Mouse (Mus musculus): ENCODE results near the gene Polr2e. TPM values are rescaled to one million over a fixed set of nuclear protein-coding genes. Genes with fewer than 3 reads are reported as not detected.

Gene Polr2e
- polyA plus RNA-seq (2014; fragmentation: Nextera tagmentation; extraction: Ambion mirVana): 255 and 274 TPM in 2 replicates

DNA sequence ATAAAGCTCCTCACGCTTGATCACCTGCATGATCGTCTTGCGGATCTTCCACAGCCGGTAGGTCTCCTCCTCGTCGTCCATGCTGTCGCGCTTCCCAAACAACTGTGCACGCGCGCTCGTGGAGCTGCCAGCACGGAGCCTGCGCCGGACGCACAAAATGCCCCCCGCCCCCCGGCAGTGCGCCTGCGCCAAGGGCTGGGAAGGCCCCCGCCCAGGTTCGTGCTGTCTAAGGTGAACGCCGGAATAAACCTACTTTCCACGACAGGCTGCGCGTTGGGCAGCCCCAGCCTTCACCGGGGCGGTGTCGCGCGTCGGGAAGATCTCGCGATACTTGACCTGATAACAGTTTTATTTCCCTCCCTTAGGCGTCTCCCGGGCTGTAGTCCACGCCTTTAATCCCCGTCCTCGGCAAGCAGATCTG lies at the start of gene Polr2e:
Polr2e (minus strand) TSS at position 237 of the 421 bp plus-strand sequence.
- H3K27me3 ChIP-seq (replicated peaks; ENCODE audit: control insufficient read depth, insufficient read depth, low read length): no peaks in the 10 kb centered on the region
- H3K4me1 ChIP-seq (replicated peaks; ENCODE audit: control insufficient read depth, insufficient read depth, low read length): peaks cover 18% of the 10 kb centered on the region
- peaks cover 39% of the 10 kb centered on the region for H3K36me3 ChIP-seq (ENCODE audit: control insufficient read depth, insufficient read depth, low read length)
- no peaks in the 10 kb centered on the region for H3K9me3 ChIP-seq (ENCODE audit: control insufficient read depth, low read length)
- H3K4me3 ChIP-seq (ENCODE audit: low read depth, low read length): peak within 1 kb of the TSS; percentile 94
- H3K27ac ChIP-seq (ENCODE audit: low read depth): peak within 1 kb of the TSS; percentile 54
- under 1% methylated on average over 40 of the region's 40 CpGs for WGBS
- H3K4me2 ChIP-seq (ENCODE audit: low read length): peak within 1 kb of the TSS; percentile 69
- peak within 1 kb of the TSS; percentile 81 for H3K9ac ChIP-seq (ENCODE audit: low read length)
- peak; percentile 100 for DNase-seq (ENCODE audit: low spot score)
- peak; percentile 98 for ATAC-seq (replicated peaks; ENCODE audit: low FRiP score, low TSS enrichment, low read depth)

DNA sequence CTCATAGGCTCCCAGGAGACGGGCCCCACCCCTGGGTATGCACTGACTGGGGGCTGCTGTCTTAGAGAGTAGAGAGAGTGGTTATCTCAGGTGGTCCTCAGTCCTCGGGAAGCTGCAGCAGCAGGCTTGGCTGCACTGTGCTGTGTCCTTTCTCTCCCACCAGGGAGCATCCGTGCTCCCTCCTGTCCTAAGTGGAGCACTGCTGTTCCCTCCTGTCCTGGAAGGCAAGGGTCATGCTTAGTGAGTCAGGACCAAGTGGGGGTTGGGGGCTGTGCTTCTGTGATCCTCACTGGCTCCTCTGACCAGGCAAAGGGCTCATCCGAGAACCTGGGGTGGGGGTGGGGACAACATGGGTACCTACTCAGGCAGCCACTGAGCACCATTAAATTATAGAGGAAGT lies 49.6 kb upstream of the Polr2e start:
- DNase-seq (ENCODE audit: low spot score) (no peak), ATAC-seq (replicated peaks; ENCODE audit: low FRiP score, low TSS enrichment, low read depth) (no peak)
- H3K9ac ChIP-seq (ENCODE audit: low read length): no peak overlapping the region
- H3K27ac ChIP-seq (ENCODE audit: low read depth): no peak overlapping the region
- H3K36me3 ChIP-seq (ENCODE audit: control insufficient read depth, insufficient read depth, low read length): peaks cover 14% of the 10 kb centered on the region
- 51% methylated on average over 4 of the region's 4 CpGs for WGBS
- no peaks in the 10 kb centered on the region for H3K9me3 ChIP-seq (ENCODE audit: control insufficient read depth, low read length)
- H3K4me2 ChIP-seq (ENCODE audit: low read length): no peak overlapping the region
- no peaks in the 10 kb centered on the region for H3K4me1 ChIP-seq (replicated peaks; ENCODE audit: control insufficient read depth, insufficient read depth, low read length)
- H3K4me3 ChIP-seq (ENCODE audit: low read depth, low read length): no peak overlapping the region
- no peaks in the 10 kb centered on the region for H3K27me3 ChIP-seq (replicated peaks; ENCODE audit: control insufficient read depth, insufficient read depth, low read length)

DNA sequence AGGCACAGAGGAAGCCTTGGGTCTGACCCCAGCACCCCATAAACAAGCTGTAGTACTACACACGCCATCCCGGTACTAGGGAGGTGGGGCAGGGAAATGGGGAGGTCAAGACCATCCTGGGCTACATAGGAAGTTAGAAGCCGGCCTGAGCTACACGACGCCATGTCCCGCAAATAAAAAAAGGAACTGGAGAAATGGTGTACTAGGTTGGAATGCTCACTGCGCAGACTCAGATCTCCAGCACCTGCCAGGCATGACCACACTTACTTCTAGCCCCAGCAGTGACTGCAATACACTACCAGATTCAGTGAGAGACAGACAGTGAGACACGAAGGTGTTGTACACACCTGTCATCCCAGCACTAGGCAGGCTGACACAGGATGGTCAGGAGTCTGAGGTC lies 47.9 kb upstream of the Polr2e start:
- DNase-seq (ENCODE audit: low spot score) (no peak), ATAC-seq (replicated peaks; ENCODE audit: low FRiP score, low TSS enrichment, low read depth) (no peak)
- no peak overlapping the region for H3K4me3 ChIP-seq (ENCODE audit: low read depth, low read length)
- H3K4me2 ChIP-seq (ENCODE audit: low read length): no peak overlapping the region
- H3K27me3 ChIP-seq (replicated peaks; ENCODE audit: control insufficient read depth, insufficient read depth, low read length): no peaks in the 10 kb centered on the region
- no peak overlapping the region for H3K27ac ChIP-seq (ENCODE audit: low read depth)
- no peak overlapping the region for H3K9ac ChIP-seq (ENCODE audit: low read length)
- no peaks in the 10 kb centered on the region for H3K4me1 ChIP-seq (replicated peaks; ENCODE audit: control insufficient read depth, insufficient read depth, low read length)
- peaks cover 27% of the 10 kb centered on the region for H3K36me3 ChIP-seq (ENCODE audit: control insufficient read depth, insufficient read depth, low read length)
- no peaks in the 10 kb centered on the region for H3K9me3 ChIP-seq (ENCODE audit: control insufficient read depth, low read length)
- 83% methylated on average over 8 of the region's 8 CpGs for WGBS

DNA sequence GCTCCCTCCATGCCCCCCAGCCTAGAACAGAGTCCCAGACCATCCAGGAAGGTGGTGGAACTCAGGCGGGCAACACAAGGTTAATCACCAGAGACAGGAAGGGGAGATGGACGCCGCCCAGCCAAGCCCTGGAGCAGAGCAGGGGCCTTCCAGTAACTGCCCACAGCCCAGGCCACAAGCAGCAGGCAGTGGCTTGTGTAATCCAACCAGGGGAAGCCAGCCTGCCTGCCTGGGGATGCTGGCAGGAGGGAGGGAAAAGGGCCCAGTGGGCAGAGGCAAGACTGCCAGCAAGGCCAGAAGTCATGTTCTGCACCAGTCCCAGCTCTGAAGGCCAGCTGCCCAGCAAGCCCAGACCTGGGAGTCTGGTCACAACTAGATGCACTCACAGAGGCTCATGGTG lies 47.3 kb upstream of the Polr2e start:
- WGBS: 65% methylated on average over 3 of the region's 3 CpGs
- no peaks in the 10 kb centered on the region for H3K4me1 ChIP-seq (replicated peaks; ENCODE audit: control insufficient read depth, insufficient read depth, low read length)
- no peak overlapping the region for H3K4me3 ChIP-seq (ENCODE audit: low read depth, low read length)
- H3K36me3 ChIP-seq (ENCODE audit: control insufficient read depth, insufficient read depth, low read length): peaks cover 33% of the 10 kb centered on the region
- DNase-seq (ENCODE audit: low spot score): no peak
- H3K9me3 ChIP-seq (ENCODE audit: control insufficient read depth, low read length): no peaks in the 10 kb centered on the region
- ATAC-seq (replicated peaks; ENCODE audit: low FRiP score, low TSS enrichment, low read depth): no peak
- H3K9ac ChIP-seq (ENCODE audit: low read length): no peak overlapping the region
- no peak overlapping the region for H3K27ac ChIP-seq (ENCODE audit: low read depth)
- no peaks in the 10 kb centered on the region for H3K27me3 ChIP-seq (replicated peaks; ENCODE audit: control insufficient read depth, insufficient read depth, low read length)
- no peak overlapping the region for H3K4me2 ChIP-seq (ENCODE audit: low read length)

DNA sequence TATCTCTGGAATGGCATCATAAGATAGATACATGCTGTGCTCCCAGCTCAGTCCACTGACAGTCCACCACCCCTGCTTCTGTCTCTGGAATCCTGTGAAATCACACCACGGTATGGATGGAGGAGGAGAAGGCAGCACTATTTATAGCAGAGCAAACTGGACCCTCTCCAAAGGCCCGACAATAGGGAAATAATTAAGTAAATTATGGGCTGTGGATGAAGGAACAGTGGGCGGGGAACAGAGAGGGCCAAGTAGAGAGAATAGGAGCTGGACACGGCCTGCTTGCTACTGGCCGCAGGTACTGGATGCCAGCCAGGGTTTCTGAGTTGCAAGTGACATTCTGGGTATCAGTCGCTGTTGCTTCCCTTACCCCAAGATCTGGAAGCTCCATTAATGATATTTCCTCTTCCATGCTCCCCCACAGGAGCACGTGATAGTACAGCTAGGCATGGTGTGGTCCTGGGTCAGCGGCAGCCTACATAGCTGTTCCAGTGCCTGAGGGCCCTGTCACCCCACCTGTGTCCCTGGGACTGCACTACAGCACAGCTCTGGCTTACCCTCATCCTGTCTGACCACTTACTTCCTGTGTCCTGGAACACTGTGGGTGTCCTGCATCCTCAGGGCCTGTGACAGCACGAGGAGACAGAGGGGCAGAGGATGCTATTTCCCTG lies 45.4 kb upstream of the Polr2e start:
- H3K4me1 ChIP-seq (replicated peaks; ENCODE audit: control insufficient read depth, insufficient read depth, low read length): no peaks in the 10 kb centered on the region
- no peak overlapping the region for H3K27ac ChIP-seq (ENCODE audit: low read depth)
- H3K9ac ChIP-seq (ENCODE audit: low read length): no peak overlapping the region
- peaks cover 49% of the 10 kb centered on the region for H3K36me3 ChIP-seq (ENCODE audit: control insufficient read depth, insufficient read depth, low read length)
- H3K27me3 ChIP-seq (replicated peaks; ENCODE audit: control insufficient read depth, insufficient read depth, low read length): no peaks in the 10 kb centered on the region
- no peak overlapping the region for H3K4me3 ChIP-seq (ENCODE audit: low read depth, low read length)
- ATAC-seq (replicated peaks; ENCODE audit: low FRiP score, low TSS enrichment, low read depth) (no peak), DNase-seq (ENCODE audit: low spot score) (no peak)
- no peaks in the 10 kb centered on the region for H3K9me3 ChIP-seq (ENCODE audit: control insufficient read depth, low read length)
- no peak overlapping the region for H3K4me2 ChIP-seq (ENCODE audit: low read length)
- WGBS: 66% methylated on average over 9 of the region's 9 CpGs

DNA sequence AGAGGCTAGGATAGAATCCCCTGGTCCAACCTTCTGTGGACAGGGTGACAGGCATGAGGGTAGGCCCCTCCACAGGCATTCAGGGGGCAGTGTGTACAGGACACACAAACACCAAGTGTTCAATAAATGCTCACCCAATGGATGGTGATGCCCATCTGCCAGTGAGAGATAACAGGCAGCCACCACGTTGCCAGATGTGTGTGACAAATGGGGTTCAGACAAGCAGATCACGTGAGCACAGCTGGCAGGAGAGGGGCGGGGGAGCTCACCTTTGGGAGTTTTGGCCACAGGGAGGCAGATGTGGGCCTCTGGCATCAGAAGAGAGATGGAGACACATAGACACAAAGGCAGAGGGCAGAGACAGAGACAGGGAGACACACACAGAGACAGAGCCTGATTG lies 41.5 kb upstream of the Polr2e start:
- 68% methylated on average over 3 of the region's 3 CpGs for WGBS
- Histone ChIP-seq H3K4me1 (replicated peaks; ENCODE audit: control insufficient read depth, insufficient read depth, low read length) (no peaks in the 10 kb centered on the region), H3K36me3 (ENCODE audit: control insufficient read depth, insufficient read depth, low read length) (peaks cover 58% of the 10 kb centered on the region), H3K27ac (ENCODE audit: low read depth) (no peak overlapping the region), H3K9ac (ENCODE audit: low read length) (no peak overlapping the region), H3K4me2 (ENCODE audit: low read length) (no peak overlapping the region), H3K27me3 (replicated peaks; ENCODE audit: control insufficient read depth, insufficient read depth, low read length) (no peaks in the 10 kb centered on the region), H3K4me3 (ENCODE audit: low read depth, low read length) (no peak overlapping the region), H3K9me3 (ENCODE audit: control insufficient read depth, low read length) (no peaks in the 10 kb centered on the region)
- no peak for DNase-seq (ENCODE audit: low spot score)
- ATAC-seq (replicated peaks; ENCODE audit: low FRiP score, low TSS enrichment, low read depth): no peak

DNA sequence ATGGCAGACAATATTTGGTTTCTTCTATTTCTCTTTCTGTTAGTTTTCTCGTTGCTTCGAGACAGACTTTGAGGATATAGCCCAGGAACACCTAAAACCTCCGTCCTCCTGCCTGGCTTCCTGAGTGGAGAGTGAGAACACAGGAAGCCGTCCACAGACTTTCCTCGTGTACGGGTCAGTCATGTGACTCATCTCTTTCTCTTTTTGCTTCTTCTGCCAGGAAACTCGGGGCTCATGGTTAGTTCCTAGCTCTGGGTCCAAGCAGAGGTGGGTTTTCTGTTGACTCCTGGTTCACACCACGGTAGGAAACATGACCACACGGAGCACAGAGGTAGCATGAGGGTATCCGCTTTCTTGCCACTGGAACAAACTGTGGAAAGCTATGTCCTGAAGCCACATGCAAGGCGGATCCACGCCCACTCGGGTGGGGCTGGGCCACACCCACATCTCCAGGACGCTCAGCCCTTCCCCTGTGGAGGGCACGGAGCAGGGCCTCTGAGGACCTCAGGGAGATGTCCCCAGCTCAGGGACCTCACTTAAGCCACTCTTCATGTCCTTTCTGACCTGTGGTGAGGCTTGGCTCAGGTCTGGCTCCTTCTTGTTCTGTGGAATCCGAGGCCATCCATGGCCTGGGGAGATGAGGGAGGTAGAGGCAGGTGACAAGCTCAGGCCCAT lies 40.9 kb upstream of the Polr2e start:
- Histone ChIP-seq H3K27ac (ENCODE audit: low read depth) (no peak overlapping the region), H3K9ac (ENCODE audit: low read length) (no peak overlapping the region), H3K4me3 (ENCODE audit: low read depth, low read length) (no peak overlapping the region), H3K27me3 (replicated peaks; ENCODE audit: control insufficient read depth, insufficient read depth, low read length) (no peaks in the 10 kb centered on the region), H3K36me3 (ENCODE audit: control insufficient read depth, insufficient read depth, low read length) (peaks cover 56% of the 10 kb centered on the region), H3K4me1 (replicated peaks; ENCODE audit: control insufficient read depth, insufficient read depth, low read length) (no peaks in the 10 kb centered on the region), H3K9me3 (ENCODE audit: control insufficient read depth, low read length) (no peaks in the 10 kb centered on the region), H3K4me2 (ENCODE audit: low read length) (no peak overlapping the region)
- DNase-seq (ENCODE audit: low spot score) (no peak), ATAC-seq (replicated peaks; ENCODE audit: low FRiP score, low TSS enrichment, low read depth) (no peak)
- 81% methylated on average over 16 of the region's 16 CpGs for WGBS

DNA sequence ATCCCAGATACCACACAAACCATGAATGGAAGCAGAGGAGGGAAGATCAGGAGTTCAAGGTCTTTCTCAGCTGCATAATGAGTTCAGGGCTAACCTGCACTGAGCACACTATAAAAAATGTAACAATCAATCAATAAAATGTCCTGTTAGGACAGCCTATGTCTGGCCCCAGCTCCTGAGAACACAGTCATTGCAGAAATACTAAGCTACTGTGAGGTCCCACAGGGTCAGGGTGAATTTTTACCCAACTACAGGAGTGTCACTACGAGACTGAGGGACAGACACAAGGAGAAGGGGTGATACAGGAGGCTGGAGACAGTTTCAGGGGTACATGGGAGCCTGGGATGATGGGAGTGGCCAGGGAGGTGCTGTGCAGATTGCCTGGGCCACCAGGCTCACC lies 38.8 kb upstream of the Polr2e start:
- WGBS: 87% methylated on average over 1 of the region's 1 CpGs
- H3K36me3 ChIP-seq (ENCODE audit: control insufficient read depth, insufficient read depth, low read length): peaks cover 36% of the 10 kb centered on the region

DNA sequence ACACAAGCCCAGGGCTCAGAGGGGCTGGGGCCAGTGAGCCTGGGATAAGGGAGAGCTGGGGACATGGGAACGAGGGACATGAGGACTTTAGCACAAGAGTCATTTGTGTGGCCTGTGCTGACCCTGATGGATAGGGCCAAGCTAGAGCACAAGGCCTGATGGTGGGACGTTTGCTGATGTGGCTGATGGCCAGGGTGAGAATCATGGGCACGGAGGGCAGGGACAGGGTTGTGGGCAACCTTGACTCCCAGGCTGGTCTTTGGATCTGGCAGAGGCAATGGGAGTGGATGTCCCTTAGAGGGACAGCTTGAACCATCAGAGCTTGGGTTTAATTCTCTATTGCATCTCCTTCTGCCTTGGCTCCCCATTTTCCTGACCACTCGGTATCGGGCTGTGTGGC lies 37.7 kb upstream of the Polr2e start:
- no peak for DNase-seq (ENCODE audit: low spot score)
- no peaks in the 10 kb centered on the region for H3K9me3 ChIP-seq (ENCODE audit: control insufficient read depth, low read length)
- 79% methylated on average over 5 of the region's 5 CpGs for WGBS

More for the DNA sequence above, 38.8 kb upstream of the Polr2e start:
- no peak for ATAC-seq (replicated peaks; ENCODE audit: low FRiP score, low TSS enrichment, low read depth)
- Histone ChIP-seq H3K4me3 (ENCODE audit: low read depth, low read length) (no peak overlapping the region), H3K27ac (ENCODE audit: low read depth) (no peak overlapping the region), H3K27me3 (replicated peaks; ENCODE audit: control insufficient read depth, insufficient read depth, low read length) (no peaks in the 10 kb centered on the region), H3K9me3 (ENCODE audit: control insufficient read depth, low read length) (no peaks in the 10 kb centered on the region), H3K4me2 (ENCODE audit: low read length) (no peak overlapping the region), H3K9ac (ENCODE audit: low read length) (no peak overlapping the region), H3K4me1 (replicated peaks; ENCODE audit: control insufficient read depth, insufficient read depth, low read length) (peaks cover 5% of the 10 kb centered on the region; the same call in 1 of the 2 replicates)
- no peak for DNase-seq (ENCODE audit: low spot score)

More for the DNA sequence above, 37.7 kb upstream of the Polr2e start:
- H3K4me2 ChIP-seq (ENCODE audit: low read length): no peak overlapping the region
- peaks cover 30% of the 10 kb centered on the region for H3K36me3 ChIP-seq (ENCODE audit: control insufficient read depth, insufficient read depth, low read length)
- no peak for ATAC-seq (replicated peaks; ENCODE audit: low FRiP score, low TSS enrichment, low read depth)
- H3K27ac ChIP-seq (ENCODE audit: low read depth): no peak overlapping the region
- no peak overlapping the region for H3K4me3 ChIP-seq (ENCODE audit: low read depth, low read length)
- no peaks in the 10 kb centered on the region for H3K27me3 ChIP-seq (replicated peaks; ENCODE audit: control insufficient read depth, insufficient read depth, low read length)
- peaks cover 5% of the 10 kb centered on the region; the same call in 1 of the 2 replicates for H3K4me1 ChIP-seq (replicated peaks; ENCODE audit: control insufficient read depth, insufficient read depth, low read length)
- H3K9ac ChIP-seq (ENCODE audit: low read length): no peak overlapping the region

Data from intestine, embryonic 14.5 days (tissue).